Mouse (Mus musculus): Measurements from ENCODE around the gene Cutal.

GRCm38 (mm10) chr2:34900412-34900811 is 26.2 kb downstream of the Cutal start:
- no peak for TF ChIP-seq CTCF (IDR thresholded peaks at IDR 0.05; ENCODE audit: borderline replicate concordance, control insufficient read depth, extremely low read depth, insufficient read depth, low read length, poor library complexity)
- TF ChIP-seq POLR2A (IDR thresholded peaks at IDR 0.05; ENCODE audit: control insufficient read depth, extremely low read depth, insufficient read depth, low read length, poor library complexity): no peak

All from thymus, adult 2 months (tissue).